Mouse (Mus musculus): ENCODE results near the gene Psme3. TPM values are rescaled to one million over a fixed set of nuclear protein-coding genes. Genes with fewer than 3 reads are reported as not detected.
A peak's percentile ranks its signal among the peaks of the same experiment; 100 is the strongest.

Gene Psme3
- polyA plus RNA-seq, 1 experiment from 2014 or later: 44.1 TPM

DNA sequence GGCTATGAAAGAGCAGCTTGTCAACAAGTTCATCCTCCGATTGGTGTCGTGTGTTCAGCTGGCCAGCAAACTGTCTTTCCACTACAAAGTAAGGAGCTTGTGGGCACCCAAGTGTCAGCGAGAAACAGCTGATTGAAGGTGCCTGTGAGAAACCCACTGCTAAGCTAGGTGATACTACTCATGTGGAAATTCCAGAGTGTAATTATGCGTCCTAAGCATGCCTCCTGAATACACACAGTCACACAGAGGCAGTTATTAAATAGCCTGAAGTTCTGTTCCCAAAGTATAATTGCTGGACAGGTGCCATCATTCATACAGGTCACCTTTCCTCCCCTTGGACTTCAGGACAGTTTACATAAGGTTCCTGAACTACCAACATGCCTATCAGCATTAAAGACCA is 32.2 kb upstream of the Psme3 start:
- H3K36me3 ChIP-seq (ENCODE audit: insufficient read depth, low read length): no peaks in the 10 kb centered on the region
- no peak overlapping the region for H3K9ac ChIP-seq (replicated peaks; ENCODE audit: low read depth)
- no peak overlapping the region for H3K4me3 ChIP-seq (ENCODE audit: low read depth, low read length)
- ATAC-seq (no peak), DNase-seq (ENCODE audit: low spot score) (peak; percentile 13)
- TF ChIP-seq EP300 (IDR thresholded peaks at IDR 0.05) (no peak), CTCF (IDR thresholded peaks at IDR 0.05) (no peak)
- no peak overlapping the region for H3K27ac ChIP-seq (ENCODE audit: low read length)
- 0 out of 2 replicates have a peak, but pooled peaks cover 2% of the 10 kb centered on the region for H3K4me1 ChIP-seq (ENCODE audit: insufficient read depth, low read depth, low read length)
- WGBS: 62% methylated on average over 4 of the region's 4 CpGs
- H3K27me3 ChIP-seq (replicated peaks; ENCODE audit: insufficient read depth, low read length): no peaks in the 10 kb centered on the region
- H3K9me3 ChIP-seq (ENCODE audit: low read length): no peaks in the 10 kb centered on the region
- no peak overlapping the region for H3K4me2 ChIP-seq (replicated peaks; ENCODE audit: low read depth, low read length)

DNA sequence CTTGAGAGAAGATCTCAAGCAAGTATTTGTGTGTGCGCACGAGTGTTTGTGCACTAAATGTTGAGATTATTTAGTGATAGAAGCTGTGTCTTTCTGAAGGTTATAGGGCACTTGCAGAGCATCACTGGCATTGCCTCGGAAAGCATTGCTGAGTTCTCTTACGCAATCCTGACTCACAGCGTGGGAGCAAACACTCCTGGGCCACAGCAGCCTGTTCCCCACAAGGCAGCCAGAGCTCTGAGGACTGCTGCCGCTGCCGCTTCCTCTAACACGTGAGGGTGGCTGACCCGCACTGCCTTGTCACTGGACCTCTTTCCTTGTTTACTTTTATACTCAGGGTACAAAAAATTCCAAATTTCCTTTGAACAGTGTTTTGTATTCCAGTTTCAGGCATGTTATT is 28.7 kb upstream of the Psme3 start:
- H3K9me3 ChIP-seq (ENCODE audit: low read length): no peaks in the 10 kb centered on the region
- DNase-seq (ENCODE audit: low spot score) (peak; percentile 83), ATAC-seq (peak; percentile 80)
- 46% methylated on average over 9 of the region's 9 CpGs for WGBS
- no peaks in the 10 kb centered on the region for H3K4me1 ChIP-seq (ENCODE audit: insufficient read depth, low read depth, low read length)
- peaks cover 22% of the 10 kb centered on the region for H3K36me3 ChIP-seq (ENCODE audit: insufficient read depth, low read length)
- no peak for TF ChIP-seq CTCF (IDR thresholded peaks at IDR 0.05)
- TF ChIP-seq EP300 (IDR thresholded peaks at IDR 0.05): no peak; the same call in 1 of the 2 replicates
- no peak overlapping the region for H3K27ac ChIP-seq (ENCODE audit: low read length)
- H3K4me2 ChIP-seq (replicated peaks; ENCODE audit: low read depth, low read length): no peak overlapping the region
- H3K4me3 ChIP-seq (ENCODE audit: low read depth, low read length): no peak overlapping the region
- H3K27me3 ChIP-seq (replicated peaks; ENCODE audit: insufficient read depth, low read length): no peaks in the 10 kb centered on the region
- no peak overlapping the region for H3K9ac ChIP-seq (replicated peaks; ENCODE audit: low read depth)

DNA sequence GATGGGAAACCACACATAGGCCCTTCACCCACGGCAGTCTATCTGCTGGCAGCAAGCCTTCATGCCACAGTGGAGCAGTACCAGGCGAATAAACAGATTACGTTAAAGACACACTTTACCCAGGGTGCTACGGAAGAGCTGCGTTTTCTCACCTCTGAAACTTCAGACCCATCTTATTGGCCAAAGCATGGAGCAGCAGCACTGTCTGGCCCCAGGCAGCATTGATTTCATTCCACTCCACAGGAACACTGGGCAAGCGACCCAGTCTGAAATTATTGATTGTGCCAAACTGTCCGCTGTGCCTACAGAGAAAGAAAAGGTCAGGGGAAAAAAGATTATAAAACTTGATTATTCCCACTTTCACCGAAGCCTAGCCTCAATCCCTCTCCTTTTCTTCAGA is 24.8 kb upstream of the Psme3 start:
- 94% methylated on average over 8 of the region's 8 CpGs for WGBS
- H3K4me2 ChIP-seq (replicated peaks; ENCODE audit: low read depth, low read length): no peak overlapping the region
- DNase-seq (ENCODE audit: low spot score) (no peak), ATAC-seq (no peak)
- H3K27me3 ChIP-seq (replicated peaks; ENCODE audit: insufficient read depth, low read length): no peaks in the 10 kb centered on the region
- TF ChIP-seq EP300 (IDR thresholded peaks at IDR 0.05) (no peak), CTCF (IDR thresholded peaks at IDR 0.05) (no peak)
- H3K9ac ChIP-seq (replicated peaks; ENCODE audit: low read depth): no peak overlapping the region
- peaks cover 39% of the 10 kb centered on the region for H3K36me3 ChIP-seq (ENCODE audit: insufficient read depth, low read length)
- H3K27ac ChIP-seq (ENCODE audit: low read length): no peak overlapping the region
- H3K4me3 ChIP-seq (ENCODE audit: low read depth, low read length): no peak overlapping the region
- H3K4me1 ChIP-seq (ENCODE audit: insufficient read depth, low read depth, low read length): no peaks in the 10 kb centered on the region
- no peaks in the 10 kb centered on the region for H3K9me3 ChIP-seq (ENCODE audit: low read length)

DNA sequence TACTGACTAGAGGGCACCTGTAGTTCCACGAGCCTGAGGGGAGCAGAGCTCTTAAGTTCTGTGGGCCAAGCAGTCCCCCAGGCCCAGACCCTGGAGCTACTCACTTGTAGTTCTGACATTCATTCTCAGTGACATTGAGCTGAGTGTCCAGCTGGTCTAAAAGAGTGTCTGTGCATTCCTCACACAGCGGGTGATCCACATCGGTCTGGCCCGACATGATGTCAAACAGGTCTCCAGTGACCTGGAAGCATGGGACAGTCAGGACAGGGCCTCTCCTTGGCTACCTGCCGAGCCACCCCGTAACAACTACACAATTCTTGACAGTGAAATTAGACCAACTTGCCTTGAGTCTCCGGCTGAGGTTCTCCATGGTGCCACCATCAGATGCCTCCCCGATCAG is 20.8 kb upstream of the Psme3 start:
- Histone ChIP-seq H3K4me2 (replicated peaks; ENCODE audit: low read depth, low read length) (no peak overlapping the region), H3K27me3 (replicated peaks; ENCODE audit: insufficient read depth, low read length) (no peaks in the 10 kb centered on the region), H3K9me3 (ENCODE audit: low read length) (no peaks in the 10 kb centered on the region), H3K4me1 (ENCODE audit: insufficient read depth, low read depth, low read length) (no peaks in the 10 kb centered on the region), H3K9ac (replicated peaks; ENCODE audit: low read depth) (no peak overlapping the region), H3K27ac (ENCODE audit: low read length) (no peak overlapping the region), H3K4me3 (ENCODE audit: low read depth, low read length) (no peak overlapping the region), H3K36me3 (ENCODE audit: insufficient read depth, low read length) (peaks cover 45% of the 10 kb centered on the region)
- WGBS: 93% methylated on average over 8 of the region's 8 CpGs
- DNase-seq (ENCODE audit: low spot score) (no peak), ATAC-seq (no peak)
- TF ChIP-seq EP300 (IDR thresholded peaks at IDR 0.05) (no peak), CTCF (IDR thresholded peaks at IDR 0.05) (no peak)

DNA sequence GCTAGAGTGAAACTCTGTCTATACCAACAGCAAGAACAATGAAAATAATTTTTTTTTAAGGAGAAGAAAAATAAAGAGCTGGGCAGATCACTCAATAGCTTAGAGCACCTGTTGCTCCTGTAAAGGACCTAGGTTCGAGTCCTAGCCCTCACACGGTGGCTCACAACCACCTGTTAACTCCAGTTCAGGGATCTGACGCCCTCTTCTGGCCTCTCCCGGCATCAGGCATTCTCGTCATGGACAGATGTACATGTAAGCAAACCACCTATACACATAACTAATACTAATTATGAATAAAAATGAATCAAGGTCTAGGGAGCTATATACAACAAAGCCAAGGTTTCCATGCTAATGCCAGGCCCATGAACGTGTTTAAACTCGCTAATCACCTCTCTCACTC is 15.1 kb upstream of the Psme3 start:
- WGBS: 56% methylated on average over 7 of the region's 7 CpGs
- Histone ChIP-seq H3K4me2 (replicated peaks; ENCODE audit: low read depth, low read length) (peak overlapping the region; percentile 82), H3K4me3 (ENCODE audit: low read depth, low read length) (peak overlapping the region; percentile 92), H3K36me3 (ENCODE audit: insufficient read depth, low read length) (peaks cover 13% of the 10 kb centered on the region), H3K27ac (ENCODE audit: low read length) (no peak overlapping the region), H3K27me3 (replicated peaks; ENCODE audit: insufficient read depth, low read length) (no peaks in the 10 kb centered on the region), H3K9ac (replicated peaks; ENCODE audit: low read depth) (peak overlapping the region; percentile 82; the same call in 1 of the 2 replicates), H3K4me1 (ENCODE audit: insufficient read depth, low read depth, low read length) (peaks cover 8% of the 10 kb centered on the region), H3K9me3 (ENCODE audit: low read length) (no peaks in the 10 kb centered on the region)
- TF ChIP-seq CTCF (IDR thresholded peaks at IDR 0.05): peak; percentile 38
- no peak for TF ChIP-seq EP300 (IDR thresholded peaks at IDR 0.05)
- DNase-seq (ENCODE audit: low spot score) (peak; percentile 5), ATAC-seq (no peak)

DNA sequence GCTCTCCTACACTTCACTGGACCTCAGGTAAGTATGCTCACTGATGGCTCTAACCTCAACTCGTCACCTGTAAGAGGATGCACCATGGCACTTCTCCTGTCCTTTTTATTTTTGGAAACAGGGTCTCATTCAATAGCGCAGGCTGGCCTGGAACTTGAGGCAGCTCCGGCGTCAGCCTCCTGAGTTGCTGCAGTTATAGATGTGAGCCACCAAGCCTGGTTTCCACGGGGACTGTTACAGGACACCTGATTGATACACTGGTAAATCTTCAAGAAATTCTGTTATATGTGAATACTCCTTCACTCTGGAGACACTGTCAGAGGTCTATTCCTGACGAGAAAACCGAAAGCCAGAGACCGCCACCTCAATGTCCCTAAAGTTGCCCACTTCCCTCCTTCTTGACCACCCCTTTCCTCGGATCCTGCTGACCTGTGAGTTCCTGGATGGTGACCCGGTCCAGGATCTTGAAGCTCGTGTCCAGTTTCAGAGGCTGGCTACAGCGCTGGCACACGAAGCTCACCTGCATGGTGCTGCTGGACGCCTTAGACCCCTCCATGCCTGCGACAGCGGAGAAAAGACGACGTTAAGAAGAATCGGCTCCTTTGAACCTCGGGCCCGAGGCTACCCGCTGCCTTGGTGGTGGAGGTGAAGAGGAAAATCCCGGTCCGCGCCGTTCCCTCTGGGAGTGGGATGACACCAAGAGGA is 14.6 kb upstream of the Psme3 start:
- Histone ChIP-seq H3K36me3 (ENCODE audit: insufficient read depth, low read length) (peaks cover 13% of the 10 kb centered on the region), H3K27me3 (replicated peaks; ENCODE audit: insufficient read depth, low read length) (no peaks in the 10 kb centered on the region), H3K9ac (replicated peaks; ENCODE audit: low read depth) (peak overlapping the region; percentile 82), H3K4me3 (ENCODE audit: low read depth, low read length) (peak overlapping the region; percentile 92), H3K9me3 (ENCODE audit: low read length) (no peaks in the 10 kb centered on the region), H3K4me1 (ENCODE audit: insufficient read depth, low read depth, low read length) (peaks cover 8% of the 10 kb centered on the region), H3K4me2 (replicated peaks; ENCODE audit: low read depth, low read length) (peak overlapping the region; percentile 82), H3K27ac (ENCODE audit: low read length) (peak overlapping the region; percentile 68)
- ATAC-seq (no peak; the same call in 1 of the 2 replicates), DNase-seq (ENCODE audit: low spot score) (no peak)
- 10% methylated on average over 26 of the region's 26 CpGs for WGBS
- TF ChIP-seq EP300 (IDR thresholded peaks at IDR 0.05): no peak
- TF ChIP-seq CTCF (IDR thresholded peaks at IDR 0.05): no peak

Data from lung, postnatal 0 days (tissue).